Mouse (Mus musculus): ENCODE results near the gene Cacna1f.

The Cacna1f gene

DNA sequence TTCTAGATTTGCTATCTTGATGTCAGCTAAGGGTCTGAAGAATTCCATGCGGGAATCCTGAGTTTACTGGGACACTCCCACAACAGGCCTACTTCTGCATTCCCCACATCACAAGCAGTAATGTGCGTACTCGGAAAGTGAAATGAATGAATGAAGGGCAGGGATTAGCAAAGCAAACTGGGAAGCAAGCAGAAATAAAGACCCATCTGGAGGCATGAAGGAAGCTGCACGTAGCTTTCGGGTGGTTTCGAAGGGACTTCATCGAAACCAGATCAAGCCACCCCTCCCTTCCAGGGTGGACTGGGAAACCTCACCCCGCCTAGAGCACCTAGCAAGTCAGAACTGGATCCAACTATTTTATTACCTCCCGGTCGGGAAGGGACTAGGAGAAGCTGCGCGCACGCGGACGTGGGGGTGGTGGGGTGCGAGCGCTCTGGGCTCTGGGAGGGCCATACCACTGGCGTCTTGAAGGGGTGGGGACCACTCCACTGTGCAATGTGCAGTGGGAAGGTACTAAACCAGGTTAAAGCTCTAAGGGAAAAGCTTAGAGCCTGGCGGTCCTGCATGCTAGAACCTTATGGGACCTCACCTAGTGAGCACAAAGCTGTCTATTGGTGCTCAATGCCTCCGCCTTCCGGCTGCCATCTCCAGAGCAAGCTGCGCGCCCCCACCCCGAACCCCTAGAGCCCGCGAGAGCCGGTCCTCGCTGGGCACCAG lies 67.6 kb downstream of the Cacna1f start:
- DNase-seq (ENCODE audit: low spot score) = peak; percentile 8

DNA sequence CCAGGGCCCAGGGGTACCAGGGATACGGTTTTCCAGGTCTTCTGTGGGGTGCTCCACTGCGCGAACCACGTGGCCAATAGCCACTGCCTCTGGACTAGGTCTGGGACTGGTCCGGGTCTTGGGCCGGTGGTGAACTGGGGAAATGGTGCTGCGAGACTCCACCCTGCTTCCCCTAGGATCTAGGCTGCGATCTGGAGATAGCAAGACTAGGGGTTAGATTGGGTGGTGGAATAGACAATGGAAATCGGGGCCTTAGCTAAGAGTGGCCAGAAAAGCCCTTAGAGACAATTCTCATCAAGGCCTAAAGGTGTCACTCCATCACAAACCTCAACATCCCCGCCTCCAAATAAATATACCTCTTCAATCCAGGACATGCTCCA lies 68.1 kb downstream of the Cacna1f start:
- DNase-seq (ENCODE audit: low spot score) = no peak

DNA sequence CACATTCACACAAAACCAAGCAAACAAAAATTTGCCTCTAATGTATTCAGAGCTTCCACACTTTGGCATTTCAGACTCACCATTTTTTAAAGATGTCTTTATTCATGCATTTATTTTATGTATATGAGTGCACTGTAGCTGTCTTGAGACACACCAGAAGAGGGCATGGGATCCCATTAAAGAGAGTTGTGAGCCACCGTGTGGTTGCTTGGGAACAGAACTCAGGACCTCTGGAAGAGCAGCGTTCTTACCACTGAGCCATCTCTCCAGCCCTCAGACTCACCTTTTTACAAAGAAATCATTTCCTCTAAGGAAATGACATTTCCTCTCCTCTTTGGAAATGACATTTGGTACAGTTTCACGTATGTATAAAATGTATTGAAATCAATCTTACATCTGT lies 72.1 kb downstream of the Cacna1f start:
- no peak for DNase-seq (ENCODE audit: low spot score)

DNA sequence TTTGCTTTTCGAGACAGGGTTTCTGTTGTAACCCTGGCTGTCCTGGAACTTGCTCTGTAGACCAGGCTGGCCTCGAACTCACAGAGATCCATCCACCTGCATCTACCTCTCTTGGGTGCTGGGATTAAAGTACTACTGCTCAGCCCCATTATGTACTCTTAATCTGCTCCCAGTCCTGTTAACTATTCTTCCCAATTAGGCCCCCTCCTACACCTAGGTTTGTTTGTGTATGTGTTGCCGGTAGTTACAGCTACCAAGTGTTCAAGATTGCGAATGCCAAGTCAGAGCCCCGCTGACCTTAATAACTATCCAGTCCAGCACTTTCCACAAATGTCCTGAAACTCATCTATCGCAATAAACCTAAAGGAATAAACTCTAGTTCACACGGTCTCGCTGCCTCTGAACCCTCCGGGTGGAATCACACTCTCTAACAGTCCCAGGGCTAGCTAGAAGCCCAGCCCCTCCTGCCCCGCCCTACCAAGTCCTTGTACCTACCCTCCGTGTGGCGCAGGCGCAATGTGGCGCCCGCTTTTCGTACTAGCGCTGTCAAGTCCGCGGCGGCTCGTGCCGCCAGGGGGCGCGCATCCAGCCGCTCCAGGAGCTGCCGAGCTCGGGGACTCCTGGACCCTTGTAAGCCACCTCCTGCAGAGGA lies 72.6 kb downstream of the Cacna1f start:
- peak; percentile 91 for DNase-seq (ENCODE audit: low spot score)

DNA sequence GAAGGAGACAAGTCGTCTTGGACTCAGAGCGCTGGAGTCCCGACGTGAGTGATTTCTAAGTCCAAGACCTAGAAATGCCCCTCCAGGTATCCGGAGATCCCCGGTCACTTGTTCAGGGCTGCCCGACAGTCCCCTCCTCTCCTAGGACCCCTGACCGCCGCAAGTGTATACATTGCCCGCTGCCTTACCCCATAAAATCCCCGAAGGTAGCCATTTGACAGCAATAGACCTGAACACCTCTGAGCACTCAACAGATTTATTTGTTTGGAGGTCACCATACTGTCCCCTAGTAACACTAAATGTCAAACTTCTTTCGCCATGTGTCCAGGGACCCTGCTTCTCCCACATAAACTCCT lies 73.2 kb downstream of the Cacna1f start:
- DNase-seq (ENCODE audit: low spot score) = no peak

DNA sequence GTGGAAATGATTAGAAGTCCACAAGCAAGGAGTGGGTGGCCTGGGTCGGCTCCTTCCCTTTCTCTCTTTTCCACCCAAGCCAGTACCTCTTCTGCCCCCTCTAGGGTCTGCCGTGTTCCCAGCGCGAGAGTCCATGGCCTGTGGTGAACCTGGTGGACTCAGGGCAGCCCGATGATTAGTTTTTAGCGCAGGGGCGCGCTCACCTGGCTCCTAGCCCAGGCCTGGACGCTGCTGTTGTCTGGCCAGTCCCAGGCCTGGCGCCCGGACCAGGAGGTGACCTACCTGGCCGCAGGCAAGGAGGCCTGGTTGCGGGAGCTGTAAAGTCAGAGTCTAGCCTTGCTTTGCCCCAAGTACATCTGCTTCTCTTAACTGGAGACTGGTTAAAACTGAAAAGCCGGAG lies 74.0 kb downstream of the Cacna1f start, which contains the start of gene Magix:
Gene Magix, minus strand, starts transcription at position 388 of the 400 bp plus-strand sequence.
- no peak for DNase-seq (ENCODE audit: low spot score)
